Mouse (Mus musculus) c-Kit-positive CD71-negative TER-119-negative erythroid progenitor cells, embryonic 14.5 days (primary cell): ENCODE measurements around the gene Wnk4.

ENCODE experiments used
- DNase-seq: peaks from one replicate; pipeline ENCODE4 v3.0.0-alpha.2; 2013; ENCODE audit warnings: low read depth

Gene Wnk4

GRCm38 (mm10) chr11:101259948-101260825 is at the start of gene Wnk4:
TSS of gene Wnk4 (plus strand) at chr11:101260567.
- no peak for DNase-seq

GRCm38 (mm10) chr11:101211970-101212369 is 48.4 kb upstream of the Wnk4 start:
- DNase-seq: peak; percentile 72

DNA sequence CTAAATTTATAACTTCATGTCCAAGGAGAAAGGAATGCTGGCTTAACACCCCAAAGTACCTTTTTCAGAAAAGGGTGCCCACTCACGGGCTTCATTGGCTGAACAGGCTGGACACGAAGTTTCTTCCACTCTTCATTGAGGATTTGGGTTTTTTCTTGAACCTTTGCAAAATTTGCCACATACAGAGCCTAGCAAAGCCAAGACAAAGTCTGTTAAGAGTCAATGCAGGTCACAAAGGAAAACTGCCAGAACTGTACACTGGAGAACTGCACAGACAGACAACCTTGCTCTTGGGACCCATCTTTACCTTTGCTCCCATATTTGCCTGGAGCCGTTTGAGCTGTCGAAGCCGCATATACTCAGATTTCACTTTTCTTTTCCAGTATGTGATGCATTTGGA is 43.4 kb upstream of the Wnk4 start:
- no peak for DNase-seq

GRCm38 (mm10) chr11:101218436-101219055 is 41.8 kb upstream of the Wnk4 start:
- DNase-seq: no peak

DNA sequence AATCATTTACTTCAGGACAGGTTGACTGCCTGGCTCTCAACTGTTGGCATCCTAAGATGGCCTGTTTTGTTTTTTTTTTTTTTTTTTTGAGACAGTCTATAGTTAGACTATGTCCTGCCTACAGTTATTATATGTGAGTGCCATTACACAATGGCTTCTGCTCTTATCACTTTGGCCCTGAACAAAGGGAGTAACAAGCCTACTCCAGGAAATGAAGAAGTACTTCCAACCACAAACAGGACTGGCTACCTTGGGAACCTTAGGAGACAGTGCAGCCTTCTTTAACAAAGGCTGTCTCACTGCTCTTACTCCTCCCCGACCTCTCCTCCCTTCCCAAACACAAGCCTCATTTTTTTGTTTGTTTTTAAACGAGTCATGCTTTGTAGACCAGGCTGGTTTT is 39.5 kb upstream of the Wnk4 start:
- no peak for DNase-seq

DNA sequence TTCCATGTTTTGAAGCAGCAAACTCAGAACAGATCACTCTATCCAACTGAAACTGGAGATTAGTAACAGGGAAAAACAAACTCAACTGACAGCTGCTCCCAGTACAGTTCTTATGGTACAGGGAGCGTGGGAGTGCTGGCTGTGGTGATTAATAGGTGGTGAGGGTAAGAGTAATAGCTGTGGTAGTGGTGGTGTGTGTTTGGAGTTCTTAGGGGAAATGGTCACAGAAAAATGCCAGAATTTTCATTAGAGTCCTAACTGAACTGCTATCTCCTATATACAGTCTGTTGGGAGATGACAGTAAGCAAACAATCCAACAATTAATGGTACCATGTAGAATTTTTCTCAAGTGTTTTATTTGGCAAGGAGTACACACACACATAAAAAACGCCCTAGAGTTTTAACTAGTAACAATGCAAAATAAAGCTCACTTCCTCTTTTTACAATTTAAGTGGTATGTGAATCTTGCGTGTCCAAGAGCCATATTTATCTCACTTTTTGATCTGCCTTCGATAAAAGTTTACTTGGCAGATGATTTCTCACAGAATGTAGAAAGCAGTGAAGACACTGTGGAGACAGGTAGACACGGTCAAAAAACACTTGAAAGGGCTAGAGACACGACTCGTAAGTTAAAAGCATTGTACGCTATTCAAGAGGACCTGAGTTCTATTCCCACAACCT is 38.9 kb upstream of the Wnk4 start:
- DNase-seq: no peak

DNA sequence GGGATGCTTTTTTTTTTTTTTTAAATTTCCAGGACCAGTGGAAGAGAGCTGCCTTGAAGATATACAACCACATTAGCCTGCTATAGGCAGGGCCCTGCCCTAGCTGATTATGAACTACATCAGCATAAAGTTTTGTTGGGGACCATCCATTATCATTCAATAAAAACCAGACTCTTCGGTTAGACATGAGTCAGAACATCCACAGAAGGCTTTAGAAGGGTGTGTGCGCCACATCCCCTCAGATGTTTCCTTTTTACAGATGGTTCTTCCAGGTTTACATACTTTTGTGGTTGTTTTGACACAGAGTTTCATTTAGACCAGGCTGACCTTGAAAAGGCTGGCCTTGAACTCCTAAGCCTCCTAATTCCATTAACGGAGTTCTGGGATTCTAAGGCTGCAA is 36.0 kb upstream of the Wnk4 start:
- DNase-seq: no peak

DNA sequence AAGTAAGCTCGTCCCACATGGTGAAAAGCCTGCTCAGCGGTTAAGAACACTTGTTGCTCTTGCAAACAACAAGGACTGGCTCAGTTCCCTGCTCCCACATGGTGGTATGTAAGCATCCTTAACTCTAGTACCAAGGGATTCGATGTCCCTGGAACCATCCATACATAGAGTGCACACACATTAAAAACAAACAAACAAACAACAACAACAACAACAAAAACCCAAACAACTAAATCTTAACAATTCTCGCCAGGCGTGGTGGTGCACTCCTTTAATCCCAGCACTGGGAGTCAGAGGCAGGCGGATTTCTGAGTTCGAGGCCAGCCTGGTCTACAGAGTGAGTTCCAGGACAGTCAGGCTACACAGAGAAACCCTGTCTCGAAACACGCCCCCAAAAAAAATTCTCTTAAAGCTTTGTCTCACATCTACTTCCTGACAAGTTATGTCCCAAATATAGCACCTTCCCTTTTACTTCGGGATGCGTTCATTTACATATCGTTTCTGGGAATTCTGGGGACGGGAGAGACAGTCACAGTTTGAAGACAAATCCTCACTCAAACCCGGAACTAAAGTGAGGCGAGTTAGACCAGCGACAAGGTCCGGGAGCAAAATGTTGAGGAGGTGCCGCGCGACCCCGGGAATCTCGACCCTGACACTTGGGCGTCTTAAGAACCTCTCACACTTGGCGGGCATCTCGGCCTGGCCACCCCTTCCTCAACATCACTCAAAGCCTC is 34.9 kb upstream of the Wnk4 start:
- no peak for DNase-seq

DNA sequence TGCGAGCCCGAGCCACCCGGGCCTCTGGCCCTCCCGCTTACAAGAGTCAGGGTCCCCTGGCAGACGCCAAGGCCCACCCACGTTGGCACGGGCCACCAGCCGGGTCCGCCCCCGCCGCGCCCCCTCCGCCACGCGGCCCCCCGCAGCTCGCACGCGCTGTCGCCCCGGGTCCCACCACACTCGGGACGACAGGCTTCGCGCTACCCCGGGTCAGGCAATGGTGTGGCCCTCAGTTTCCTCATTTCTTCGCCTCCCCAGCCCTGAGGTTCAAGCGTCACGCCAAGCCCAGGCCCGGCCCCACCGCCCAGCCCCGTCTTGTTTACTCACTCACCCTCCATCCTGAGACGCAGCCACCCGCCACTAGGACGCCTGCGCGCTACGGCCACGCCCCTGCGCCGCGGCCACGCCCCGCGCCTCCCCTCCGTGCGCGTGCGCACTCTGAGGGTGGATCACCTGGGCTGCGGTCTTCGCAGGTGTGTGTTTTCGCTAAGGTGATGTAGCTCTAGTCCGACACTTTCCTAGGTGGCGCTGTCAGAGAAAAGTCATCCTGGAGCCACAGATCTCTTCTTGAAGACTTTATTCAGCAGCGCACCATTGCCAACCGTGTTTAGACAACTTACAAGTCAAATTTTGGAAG is 34.2 kb upstream of the Wnk4 start, which contains the start of gene Ezh1:
TSS of gene Ezh1 (minus strand) at position 399 of the 637 bp plus-strand sequence.
- peak; percentile 56 for DNase-seq

DNA sequence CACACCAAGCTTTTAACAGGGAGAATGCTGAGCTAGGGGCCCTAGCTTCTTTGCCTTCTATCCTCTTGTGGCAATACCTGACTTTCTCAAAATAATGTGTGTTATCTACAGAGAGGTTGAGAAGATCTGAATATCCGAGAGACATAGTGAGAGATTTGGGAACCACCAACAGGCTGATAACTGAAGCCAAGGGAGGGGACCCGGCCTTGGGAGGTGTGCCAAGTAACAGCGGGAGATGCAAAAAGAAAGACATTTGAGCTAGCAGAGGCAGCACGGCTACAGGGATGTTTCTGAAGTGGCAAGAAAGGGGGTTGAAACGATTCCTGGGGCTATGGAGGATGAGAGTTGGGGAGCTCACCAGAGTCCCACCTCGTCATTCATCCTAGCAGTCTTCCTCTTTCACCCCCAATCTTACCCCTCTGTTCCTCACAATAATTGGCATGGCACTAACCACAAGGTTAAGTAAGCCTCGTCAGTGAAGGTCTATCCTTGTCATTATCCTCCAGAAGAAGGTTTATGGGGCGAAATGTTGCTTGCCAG is 30.9 kb upstream of the Wnk4 start:
- DNase-seq: no peak

GRCm38 (mm10) chr11:101230061-101230511 is 30.3 kb upstream of the Wnk4 start:
- DNase-seq: no peak

DNA sequence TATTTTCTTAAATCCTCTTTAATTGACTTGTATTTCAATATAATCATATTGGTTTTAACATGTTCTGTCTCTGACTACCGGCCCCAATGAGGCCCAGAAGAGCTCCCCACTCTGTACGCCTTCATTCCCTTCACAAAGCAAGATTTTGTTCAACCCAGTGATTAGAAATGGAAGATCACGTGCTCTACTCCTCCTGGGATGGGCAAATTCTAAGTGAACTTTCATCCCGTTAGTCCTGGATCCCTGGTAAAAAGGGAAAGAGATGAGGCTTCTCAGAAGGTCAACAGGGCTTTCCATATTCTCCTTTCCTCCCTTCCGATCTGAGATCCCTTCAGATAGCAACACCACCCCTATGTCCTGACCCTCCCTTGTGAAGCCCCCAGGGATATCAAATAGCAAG is 29.8 kb upstream of the Wnk4 start:
- DNase-seq: no peak

DNA sequence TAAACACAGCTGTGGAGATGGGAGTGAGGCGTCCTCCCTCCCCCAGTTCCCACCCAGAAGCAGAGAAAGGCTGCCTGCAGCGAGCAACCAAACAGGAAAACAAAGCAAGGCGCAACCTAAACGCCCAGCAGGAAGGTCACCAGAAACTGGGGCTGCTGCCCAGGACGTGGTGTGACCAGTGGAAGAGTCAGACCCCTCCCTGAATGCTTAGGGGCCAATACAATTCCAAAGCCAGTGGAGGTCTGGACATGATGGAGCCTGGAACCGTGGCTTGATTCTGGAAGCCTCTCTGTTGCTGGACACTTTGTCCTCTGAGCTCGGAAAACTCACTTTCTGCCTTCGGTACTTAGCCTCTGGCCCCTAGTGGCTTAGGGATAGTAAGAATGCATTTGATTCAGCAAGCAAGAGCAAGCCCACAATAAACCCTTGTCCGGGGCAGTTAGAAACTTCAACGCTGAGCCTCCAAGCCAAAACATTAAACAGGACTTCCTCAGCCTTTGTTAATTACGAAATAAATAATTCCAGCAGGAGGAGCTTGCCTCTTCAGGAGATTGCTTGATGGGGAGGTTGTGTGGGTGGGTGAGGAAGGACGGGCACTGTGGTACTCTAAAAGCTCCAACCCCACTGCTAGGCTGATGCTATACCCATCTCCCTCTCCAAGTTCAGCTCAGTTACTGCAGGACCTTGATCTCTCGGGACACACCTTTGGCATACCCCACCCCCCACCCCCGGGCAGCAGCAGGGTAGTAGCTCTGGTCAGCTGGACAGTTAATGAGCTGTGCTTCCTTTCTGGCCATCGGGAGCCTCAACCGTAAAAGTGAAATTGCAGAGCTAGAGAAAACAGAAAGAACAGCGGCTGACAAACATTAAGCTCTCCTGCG is 29.1 kb upstream of the Wnk4 start:
- no peak for DNase-seq

- DNase-seq: no peak
Observed at GRCm38 (mm10) chr11:101232010-101232839, 28.1 kb upstream of the Wnk4 start.

GRCm38 (mm10) chr11:101233240-101233639 is 27.1 kb upstream of the Wnk4 start:
- no peak for DNase-seq

DNA sequence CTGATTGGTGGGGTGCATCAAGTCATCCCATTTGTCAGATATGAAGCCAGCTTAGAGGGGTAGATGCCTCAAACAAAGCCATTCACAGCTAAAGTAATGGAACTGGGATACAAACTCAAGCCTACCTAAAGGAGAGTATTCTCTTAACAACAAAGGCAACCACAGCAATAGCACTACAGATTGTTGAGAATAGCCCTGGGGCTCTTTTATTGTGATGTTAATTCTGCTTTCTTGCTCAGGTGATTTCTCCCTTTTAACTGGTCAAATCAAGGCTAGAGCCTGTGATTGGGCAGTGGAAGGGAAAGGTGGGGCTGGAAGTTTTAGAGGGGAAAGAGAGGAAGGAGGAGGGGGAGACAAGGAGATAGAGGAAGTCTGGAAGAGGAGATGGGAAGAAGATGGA is 26.2 kb upstream of the Wnk4 start:
- DNase-seq: no peak

GRCm38 (mm10) chr11:101235429-101235828 is 24.9 kb upstream of the Wnk4 start:
- DNase-seq: no peak

GRCm38 (mm10) chr11:101236782-101237181 is 23.6 kb upstream of the Wnk4 start:
- DNase-seq: no peak

- DNase-seq: no peak
Observed at GRCm38 (mm10) chr11:101238071-101238647, 22.2 kb upstream of the Wnk4 start.
